Mouse (Mus musculus): ENCODE data around the gene Glt1d1.

GRCm38 (mm10) chr5:127639635-127640034 is 7.6 kb downstream of the Glt1d1 start:
- no peak for TF ChIP-seq POLR2A (IDR thresholded peaks at IDR 0.05; ENCODE audit: control insufficient read depth, low read depth, low read length)
- no peak for TF ChIP-seq CTCF (IDR thresholded peaks at IDR 0.05; ENCODE audit: control insufficient read depth, insufficient read depth, insufficient replicate concordance, low read depth, low read length)
